Mouse (Mus musculus): ENCODE results near the gene Pgm2l1.

Pgm2l1 gene

DNA sequence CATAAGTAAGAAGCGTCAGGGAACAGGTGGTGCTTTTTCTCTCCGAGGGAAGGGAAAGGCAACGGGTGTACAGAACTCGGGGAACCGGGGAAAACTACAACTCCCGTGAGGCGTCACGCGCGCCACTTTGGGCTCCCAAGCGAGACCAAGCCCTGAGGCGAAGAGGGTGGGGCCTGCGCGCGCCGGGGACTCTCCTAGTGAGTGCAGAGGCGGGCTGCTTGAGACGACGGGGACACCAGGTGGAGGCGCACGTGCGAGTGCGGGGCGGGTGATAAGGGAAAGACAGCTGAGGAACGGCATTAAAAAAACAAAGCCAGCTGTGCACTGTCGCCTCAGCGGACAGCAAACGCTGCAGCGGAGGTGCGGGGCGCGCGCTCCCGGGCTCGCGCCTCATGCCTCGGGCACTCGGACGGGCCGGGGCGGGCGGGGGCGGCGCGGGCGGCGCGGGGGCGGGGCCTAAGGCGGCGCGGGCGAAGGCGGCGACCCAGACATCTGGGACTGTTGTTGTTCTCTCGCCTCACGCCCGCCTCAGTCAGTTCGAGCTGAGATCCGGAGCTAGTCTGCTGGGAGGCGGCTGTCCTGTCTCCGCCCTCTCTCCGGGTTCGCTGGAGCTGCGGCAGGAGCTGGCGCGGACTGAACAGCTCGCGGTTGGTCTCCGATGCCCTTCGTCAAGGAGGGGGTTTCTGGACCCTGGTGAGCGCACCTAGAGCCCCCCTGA, at the start of gene Pgm2l1:
Gene Pgm2l1 (plus strand): TSS at position 237 of the 718 bp plus-strand sequence.
- peak; percentile 97 for DNase-seq (ENCODE audit: low spot score)

- DNase-seq (ENCODE audit: low spot score), result peak; percentile 6
Measured at GRCm38 (mm10) chr7:100178016-100178890, 48.9 kb upstream of the Pgm2l1 start.

DNA sequence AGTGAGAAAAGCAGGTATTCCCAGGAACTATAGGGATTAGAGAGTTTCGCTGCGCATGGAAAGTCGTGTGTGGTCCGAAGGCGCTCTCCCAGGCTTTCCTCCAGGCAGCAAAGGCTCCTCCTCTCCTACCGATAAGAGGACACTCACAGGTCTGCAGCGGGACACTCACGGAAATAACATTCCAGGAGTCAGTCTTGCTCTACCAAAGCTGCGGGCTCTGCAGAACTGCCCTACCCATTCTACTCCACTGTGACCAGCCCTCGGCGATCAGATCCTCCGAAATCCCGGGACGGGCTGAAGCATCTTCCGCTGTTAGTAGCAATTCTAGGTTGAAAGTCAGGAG, 48.3 kb upstream of the Pgm2l1 start:
- DNase-seq (ENCODE audit: low spot score), result no peak

GRCm38 (mm10) chr7:100179394-100179793, 47.8 kb upstream of the Pgm2l1 start:
- DNase-seq (ENCODE audit: low spot score), result no peak

DNA sequence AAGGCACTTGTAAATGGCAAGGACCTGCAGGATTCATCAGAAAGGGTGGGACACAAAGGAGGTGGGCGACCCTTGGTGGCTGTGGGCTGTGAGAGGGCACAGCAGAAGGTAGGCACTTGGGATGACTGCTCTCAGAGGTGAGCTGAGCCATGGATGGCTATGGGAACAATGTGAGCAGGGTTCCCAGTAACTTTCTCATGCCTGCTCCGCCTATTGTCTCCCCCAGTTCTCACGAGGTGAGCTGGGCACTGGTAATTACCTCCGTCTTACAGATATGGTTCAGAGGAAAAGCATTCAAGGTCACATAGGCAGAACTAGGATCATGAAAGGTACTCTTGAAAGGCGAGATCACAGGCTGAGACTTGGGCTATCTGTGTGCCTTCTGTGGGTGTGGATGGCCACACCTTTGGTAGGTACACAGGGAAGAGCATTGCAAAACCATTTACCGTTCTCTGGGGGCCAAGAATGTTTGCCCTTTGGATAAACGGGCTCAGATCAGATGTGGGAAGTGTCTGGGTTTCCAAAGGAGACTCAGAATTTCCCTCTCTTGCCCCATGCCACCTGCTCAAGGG, 47.3 kb upstream of the Pgm2l1 start:
- DNase-seq (ENCODE audit: low spot score), result no peak

- DNase-seq (ENCODE audit: low spot score), result no peak
Measured at GRCm38 (mm10) chr7:100181176-100181575, 46.0 kb upstream of the Pgm2l1 start.

- no peak for DNase-seq (ENCODE audit: low spot score)
Measured at GRCm38 (mm10) chr7:100181614-100182013, 45.6 kb upstream of the Pgm2l1 start.

GRCm38 (mm10) chr7:100182388-100182787, 44.8 kb upstream of the Pgm2l1 start:
- DNase-seq (ENCODE audit: low spot score), result no peak

- no peak for DNase-seq (ENCODE audit: low spot score)
Measured at GRCm38 (mm10) chr7:100187601-100188000, 39.6 kb upstream of the Pgm2l1 start.

GRCm38 (mm10) chr7:100190167-100190566, 37.0 kb upstream of the Pgm2l1 start:
- DNase-seq (ENCODE audit: low spot score), result no peak

- DNase-seq (ENCODE audit: low spot score), result peak; percentile 35
Measured at GRCm38 (mm10) chr7:100190778-100191177, 36.4 kb upstream of the Pgm2l1 start.

DNA sequence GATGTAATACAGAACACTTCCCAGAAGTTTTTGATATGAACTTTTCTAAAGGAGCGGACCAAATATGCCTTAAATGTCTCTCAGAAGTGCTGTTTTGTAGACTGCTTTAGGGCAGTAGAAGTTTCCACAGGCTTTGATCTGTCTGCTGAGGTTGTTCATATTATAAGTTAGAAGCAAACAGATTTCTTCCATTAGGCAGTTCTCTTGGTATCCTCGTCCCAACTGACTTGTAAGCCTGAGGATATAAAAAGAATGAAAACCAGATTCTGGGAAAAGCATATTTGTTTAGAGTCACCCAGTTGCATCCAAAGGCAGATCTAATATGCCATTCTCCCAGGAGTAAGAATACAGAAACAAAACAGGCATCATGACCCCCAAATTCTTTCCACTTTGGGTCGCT, 26.0 kb upstream of the Pgm2l1 start:
- no peak for DNase-seq (ENCODE audit: low spot score)

GRCm38 (mm10) chr7:100203616-100204015, 23.6 kb upstream of the Pgm2l1 start:
- DNase-seq (ENCODE audit: low spot score), result no peak

DNA sequence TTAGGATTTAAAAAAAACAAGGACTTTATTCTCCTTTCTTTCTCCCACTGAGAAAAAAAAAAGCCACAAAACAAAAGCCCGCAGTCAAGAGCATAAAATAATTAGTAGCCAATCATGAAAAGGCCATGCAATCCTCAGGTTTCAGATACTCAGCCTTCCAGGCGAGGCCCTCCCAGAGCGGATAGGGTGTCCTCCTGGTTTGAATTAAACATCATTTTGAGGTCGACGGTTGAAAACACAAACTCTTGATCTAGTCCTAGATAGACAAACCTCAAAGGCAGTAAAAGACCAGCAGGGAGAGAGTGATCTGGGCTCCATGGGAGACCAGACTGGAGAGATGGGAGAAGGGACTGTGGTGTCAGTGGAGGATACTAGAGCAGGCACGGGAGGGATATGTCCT, 22.3 kb upstream of the Pgm2l1 start:
- no peak for DNase-seq (ENCODE audit: low spot score)

- DNase-seq (ENCODE audit: low spot score), result no peak
Measured at GRCm38 (mm10) chr7:100206144-100206543, 21.1 kb upstream of the Pgm2l1 start.

DNA sequence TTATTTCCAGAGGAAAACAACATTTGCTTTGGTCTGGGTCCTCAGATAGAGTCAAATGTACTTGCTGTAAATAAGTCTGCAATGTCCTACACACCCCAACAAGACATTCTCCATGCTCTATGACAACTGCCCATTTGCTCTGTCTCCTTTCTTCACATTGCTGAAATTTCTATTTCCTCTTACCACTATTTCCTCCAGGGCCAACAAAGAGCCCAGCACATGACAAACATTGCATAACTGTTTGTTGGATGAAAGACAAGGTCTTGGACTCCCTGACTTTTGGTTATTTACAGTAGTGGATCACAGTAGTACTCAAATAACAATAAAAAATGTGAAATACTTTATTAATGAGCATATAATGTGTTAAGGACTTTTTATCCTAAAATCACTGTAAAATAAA, 19.3 kb upstream of the Pgm2l1 start:
- DNase-seq (ENCODE audit: low spot score), result no peak

DNA sequence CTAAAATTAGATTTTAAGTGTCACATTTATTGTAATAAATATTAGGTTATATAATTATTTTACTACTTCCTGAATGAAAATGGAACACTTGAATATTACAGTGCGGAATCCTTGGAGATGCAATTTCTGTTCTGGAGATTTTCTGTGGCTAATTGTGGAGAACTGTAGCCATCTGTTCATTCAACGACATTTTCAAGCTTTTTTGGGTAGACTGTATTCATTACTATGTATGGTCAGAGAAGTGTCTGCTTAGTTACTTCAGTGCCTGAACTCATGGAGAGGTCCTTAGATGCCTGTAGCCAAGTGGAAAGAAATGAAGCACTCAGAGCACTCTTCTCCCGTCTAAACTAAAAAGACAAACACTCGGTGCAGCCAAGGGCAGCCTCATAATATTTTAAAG, 12.9 kb upstream of the Pgm2l1 start:
- no peak for DNase-seq (ENCODE audit: low spot score)

DNA sequence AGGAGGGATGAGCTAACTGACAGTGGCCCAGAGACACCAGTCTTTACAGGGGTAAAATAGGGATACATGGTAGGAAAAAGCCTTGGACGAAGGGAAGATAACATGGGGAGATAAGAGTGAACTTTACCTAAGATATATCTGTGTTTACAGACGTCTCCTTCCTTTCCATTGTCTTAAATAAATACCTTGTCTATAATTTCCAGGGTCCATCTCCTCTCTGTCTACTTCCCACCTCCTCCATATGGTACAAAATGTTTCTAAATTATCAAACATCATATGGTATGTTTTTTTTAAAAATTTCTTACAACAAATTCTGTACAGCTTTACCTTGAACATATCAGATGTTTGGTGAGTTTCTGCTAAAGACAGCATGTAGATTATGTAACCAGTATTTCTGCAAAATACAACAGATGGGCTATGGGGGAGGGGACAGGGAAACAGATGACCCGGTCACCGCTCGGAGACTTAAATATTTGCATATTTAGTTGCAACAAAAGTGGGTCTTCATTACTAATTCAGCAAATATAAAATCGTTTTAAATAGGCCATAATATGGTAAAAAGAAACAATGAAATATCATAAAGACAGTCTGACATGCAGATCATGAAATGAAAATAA, 12.0 kb upstream of the Pgm2l1 start:
- DNase-seq (ENCODE audit: low spot score), result no peak

- no peak for DNase-seq (ENCODE audit: low spot score)
Measured at GRCm38 (mm10) chr7:100215976-100216375, 11.2 kb upstream of the Pgm2l1 start.

GRCm38 (mm10) chr7:100216601-100217565, 10.3 kb upstream of the Pgm2l1 start:
- DNase-seq (ENCODE audit: low spot score), result no peak

DNA sequence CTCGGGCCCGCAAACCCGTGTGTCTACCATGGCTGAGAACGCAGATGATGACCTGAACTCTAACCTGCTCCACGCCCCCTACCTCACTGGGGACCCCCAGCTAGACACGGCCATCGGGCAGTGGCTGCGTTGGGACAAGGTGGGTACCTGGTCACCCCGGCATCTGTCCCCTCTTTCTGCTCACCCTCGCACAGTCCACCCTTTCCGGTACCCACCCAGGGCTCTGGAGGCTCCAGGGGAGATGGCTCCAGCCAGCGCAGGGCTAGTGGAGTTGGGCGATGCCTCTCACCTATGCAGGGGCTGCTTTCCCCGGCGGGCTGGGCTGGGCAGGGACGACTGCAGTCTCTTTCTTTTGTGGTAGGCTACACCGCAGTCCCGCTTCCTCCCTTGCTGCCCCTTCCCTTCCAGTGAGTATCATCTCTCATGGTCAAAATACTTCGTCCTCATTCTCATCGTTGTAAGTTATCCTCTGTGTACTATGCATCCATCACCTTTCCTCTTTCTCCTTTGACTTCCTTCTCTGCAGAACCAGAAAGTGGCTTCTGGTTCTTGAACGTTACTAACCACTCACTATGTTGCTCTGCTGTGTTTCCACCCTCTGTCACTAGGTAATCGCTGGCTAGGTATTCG, 817 bp downstream of the Pgm2l1 start:
- no peak for DNase-seq (ENCODE audit: low spot score)
